Mouse (Mus musculus) testis, adult 2 months (tissue): ENCODE results near the gene Apoc3.

Source experiments
- CTCF ChIP-seq: fragments of 200-500 bp; IDR thresholded peaks from 2 replicates; pipeline ENCODE4 v1.5.1; 2012; ENCODE audit warnings: low read depth, mild to moderate bottlenecking, inconsistent platforms, low read length, moderate library complexity; ENCODE audit not compliant: control insufficient read depth, insufficient read depth, insufficient replicate concordance
- POLR2A ChIP-seq: fragments of 200-500 bp; IDR thresholded peaks from 2 replicates; pipeline ENCODE4 v1.6.1; 2012; ENCODE audit warnings: low read depth, mild to moderate bottlenecking, inconsistent platforms, low read length, moderate library complexity; ENCODE audit not compliant: control insufficient read depth

DNA sequence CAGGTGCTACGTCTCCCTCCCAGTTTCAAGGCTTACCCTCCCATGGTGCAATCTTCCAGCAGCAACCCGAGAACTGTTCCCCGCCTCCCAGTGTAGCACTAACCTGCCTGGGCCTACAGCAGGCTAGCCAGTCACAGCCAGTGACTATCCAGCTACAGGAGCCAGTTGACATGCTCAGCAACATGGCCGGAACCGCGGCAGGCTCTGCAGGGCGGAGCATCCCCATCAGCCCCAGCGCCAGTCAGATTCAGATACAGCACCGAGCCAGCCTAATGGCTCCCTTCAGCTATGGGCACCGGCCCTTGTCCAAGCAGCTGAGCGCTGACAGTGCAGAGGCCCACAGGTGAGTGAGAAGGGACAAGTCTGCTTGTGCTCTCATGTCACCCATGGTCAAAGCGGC lies 25.0 kb downstream of the Apoc3 start:
- TF ChIP-seq CTCF (no peak), POLR2A (no peak)
